Mouse (Mus musculus): ENCODE data around the gene Vpreb1. TPM values are rescaled to one million over a fixed set of nuclear protein-coding genes. Genes with fewer than 3 reads are reported as not detected.

Vpreb1 gene
- 1.4 and 2.7 TPM in 2 replicates for polyA plus RNA-seq (2016; fragmentation: Nextera tagmentation; extraction: Ambion mirVana)

- WGBS = under 1% methylated on average over 49 of the region's 49 CpGs
- DNase-seq (ENCODE audit: low spot score) = peak; percentile 96
- peaks cover 16% of the 10 kb centered on the region for H3K4me1 ChIP-seq
- H3K27me3 ChIP-seq (replicated peaks; ENCODE audit: low read depth, poor library complexity, severe bottlenecking) = no peaks in the 10 kb centered on the region
- peaks cover 12% of the 10 kb centered on the region for H3K36me3 ChIP-seq (replicated peaks)
- peak within 1 kb of the TSS; percentile 83 for H3K4me3 ChIP-seq
- peak within 1 kb of the TSS; percentile 95 for H3K27ac ChIP-seq (replicated peaks)
- H3K9me3 ChIP-seq = 0 out of 2 replicates have a peak, but pooled peaks cover under 1% of the 10 kb centered on the region
These were observed at the start of gene Vpreb1, which contains the start of gene Top3b for GRCm38 (mm10) chr16:16870617-16871331. Gene Vpreb1 (minus strand): TSS chr16:16870843. Gene Top3b (plus strand): TSS chr16:16870736.

GRCm38 (mm10) chr16:16918441-16919117, 47.9 kb upstream of the Vpreb1 start:
- H3K27me3 ChIP-seq (replicated peaks; ENCODE audit: low read depth, poor library complexity, severe bottlenecking) = no peaks in the 10 kb centered on the region
- H3K9me3 ChIP-seq = no peaks in the 10 kb centered on the region
- no peak overlapping the region for H3K27ac ChIP-seq (replicated peaks)
- H3K36me3 ChIP-seq (replicated peaks) = peaks cover 98% of the 10 kb centered on the region
- no peak for DNase-seq (ENCODE audit: low spot score)
- no peaks in the 10 kb centered on the region for H3K4me1 ChIP-seq
- no peak overlapping the region for H3K4me3 ChIP-seq
- 92% methylated on average over 7 of the region's 7 CpGs for WGBS

DNA sequence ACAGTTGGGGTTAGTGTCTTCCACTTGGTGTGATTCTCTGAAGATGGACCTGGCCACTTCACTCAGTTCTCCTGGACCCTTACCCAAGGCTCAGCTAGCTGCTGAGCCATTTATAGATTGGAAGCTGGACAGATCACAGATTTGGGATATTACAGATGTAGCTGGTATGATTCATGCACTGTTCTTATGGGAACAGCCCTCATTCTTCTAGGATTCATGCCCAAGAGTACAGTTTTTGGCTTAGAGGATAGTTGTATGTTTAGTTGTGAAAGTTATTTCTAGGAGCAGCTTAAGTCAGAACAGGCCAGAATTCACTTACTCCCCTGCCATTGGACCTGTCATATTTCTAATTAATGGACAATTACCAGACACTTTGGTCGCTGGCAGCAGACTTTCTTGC, 42.8 kb upstream of the Vpreb1 start:
- Histone ChIP-seq H3K4me3 (no peak overlapping the region), H3K36me3 (replicated peaks) (peaks cover 90% of the 10 kb centered on the region)
- WGBS = 85% methylated on average over 1 of the region's 1 CpGs

GRCm38 (mm10) chr16:16911641-16912597, 41.3 kb upstream of the Vpreb1 start:
- peak overlapping the region; percentile 88 for H3K27ac ChIP-seq (replicated peaks)
- no peak overlapping the region for H3K4me3 ChIP-seq
- H3K9me3 ChIP-seq = no peaks in the 10 kb centered on the region
- peak; percentile 85 for DNase-seq (ENCODE audit: low spot score)
- 36% methylated on average over 13 of the region's 13 CpGs for WGBS
- H3K36me3 ChIP-seq (replicated peaks) = peaks cover 90% of the 10 kb centered on the region
- peaks cover 9% of the 10 kb centered on the region for H3K4me1 ChIP-seq
- H3K27me3 ChIP-seq (replicated peaks; ENCODE audit: low read depth, poor library complexity, severe bottlenecking) = no peaks in the 10 kb centered on the region

More for the DNA sequence above, 42.8 kb upstream of the Vpreb1 start:
- Histone ChIP-seq H3K27me3 (replicated peaks; ENCODE audit: low read depth, poor library complexity, severe bottlenecking) (no peaks in the 10 kb centered on the region), H3K4me1 (peaks cover 9% of the 10 kb centered on the region), H3K27ac (replicated peaks) (no peak overlapping the region), H3K9me3 (no peaks in the 10 kb centered on the region)
- no peak for DNase-seq (ENCODE audit: low spot score)

DNA sequence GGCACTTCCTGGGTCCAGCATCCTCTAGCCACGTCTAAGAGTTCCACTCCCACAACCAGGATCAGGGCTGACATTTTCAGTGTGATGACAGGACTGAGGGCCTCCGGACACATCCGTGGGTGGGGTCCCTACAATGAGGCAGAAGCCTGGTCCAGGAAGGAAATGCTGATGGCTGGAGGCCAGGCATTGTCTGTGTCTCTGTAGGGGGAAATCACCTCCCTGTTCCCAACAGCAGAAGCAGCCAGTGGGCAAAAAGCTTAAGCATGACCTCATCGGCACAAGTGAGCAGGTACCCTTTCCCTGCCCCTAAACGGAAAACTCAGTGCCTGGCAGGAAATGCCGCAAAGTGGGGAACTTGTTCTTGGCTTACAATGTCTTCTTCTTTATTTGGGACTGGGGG, 37.2 kb upstream of the Vpreb1 start:
- no peak overlapping the region for H3K4me3 ChIP-seq
- H3K4me1 ChIP-seq = peaks cover 9% of the 10 kb centered on the region
- no peaks in the 10 kb centered on the region for H3K27me3 ChIP-seq (replicated peaks; ENCODE audit: low read depth, poor library complexity, severe bottlenecking)
- H3K27ac ChIP-seq (replicated peaks) = no peak overlapping the region
- H3K36me3 ChIP-seq (replicated peaks) = peaks cover 89% of the 10 kb centered on the region
- no peak for DNase-seq (ENCODE audit: low spot score)
- 83% methylated on average over 6 of the region's 6 CpGs for WGBS
- no peaks in the 10 kb centered on the region for H3K9me3 ChIP-seq

- H3K9me3 ChIP-seq = no peaks in the 10 kb centered on the region
- 89% methylated on average over 5 of the region's 5 CpGs for WGBS
- no peaks in the 10 kb centered on the region for H3K27me3 ChIP-seq (replicated peaks; ENCODE audit: low read depth, poor library complexity, severe bottlenecking)
- H3K4me3 ChIP-seq = no peak overlapping the region
- no peak for DNase-seq (ENCODE audit: low spot score)
- H3K36me3 ChIP-seq (replicated peaks) = peaks cover 62% of the 10 kb centered on the region
- no peak overlapping the region for H3K27ac ChIP-seq (replicated peaks)
- no peaks in the 10 kb centered on the region for H3K4me1 ChIP-seq
These were observed 32.5 kb upstream of the Vpreb1 start for GRCm38 (mm10) chr16:16903188-16903587.

GRCm38 (mm10) chr16:16902329-16902728, 31.7 kb upstream of the Vpreb1 start:
- H3K4me3 ChIP-seq = no peak overlapping the region
- no peak for DNase-seq (ENCODE audit: low spot score)
- no peaks in the 10 kb centered on the region for H3K9me3 ChIP-seq
- H3K36me3 ChIP-seq (replicated peaks) = peaks cover 54% of the 10 kb centered on the region
- WGBS = 86% methylated on average over 4 of the region's 4 CpGs
- no peak overlapping the region for H3K27ac ChIP-seq (replicated peaks)
- no peaks in the 10 kb centered on the region for H3K27me3 ChIP-seq (replicated peaks; ENCODE audit: low read depth, poor library complexity, severe bottlenecking)
- H3K4me1 ChIP-seq = peaks cover 6% of the 10 kb centered on the region

DNA sequence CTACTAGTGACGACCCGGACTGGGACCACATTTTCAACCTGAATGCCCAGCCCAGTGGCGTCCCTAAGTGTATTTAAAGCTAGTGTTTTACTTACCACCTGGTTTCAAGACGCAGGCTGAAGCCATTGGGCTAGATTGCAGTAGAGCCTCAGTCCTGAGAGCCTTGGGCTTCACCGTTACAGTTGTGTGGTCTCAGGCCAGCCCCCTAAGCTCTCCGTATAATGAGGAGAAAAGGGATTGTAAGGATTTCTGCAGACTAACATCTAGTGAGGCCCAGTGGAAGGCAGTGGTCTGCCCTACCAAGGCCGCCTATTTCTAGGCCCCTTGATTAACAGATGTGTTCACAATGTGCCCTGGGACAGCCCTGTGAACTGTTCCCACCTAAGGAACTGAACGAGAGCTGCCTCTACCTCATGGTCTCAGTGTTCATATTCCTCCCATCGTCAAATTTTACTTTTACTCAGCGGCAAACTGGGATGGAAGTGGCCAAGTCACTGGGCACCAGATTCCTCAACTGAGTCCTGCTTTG, 26.5 kb upstream of the Vpreb1 start:
- WGBS = 32% methylated on average over 10 of the region's 10 CpGs
- peak overlapping the region; percentile 85 for H3K27ac ChIP-seq (replicated peaks)

GRCm38 (mm10) chr16:16896382-16897055, 25.9 kb upstream of the Vpreb1 start, which contains the start of gene Ppm1f:
Gene Ppm1f (plus strand): TSS chr16:16896469.
- H3K27ac ChIP-seq (replicated peaks) = peak within 1 kb of the TSS; percentile 85
- H3K27me3 ChIP-seq (replicated peaks; ENCODE audit: low read depth, poor library complexity, severe bottlenecking) = no peaks in the 10 kb centered on the region
- no peaks in the 10 kb centered on the region for H3K9me3 ChIP-seq
- H3K4me3 ChIP-seq = peak within 1 kb of the TSS; percentile 79
- peaks cover 35% of the 10 kb centered on the region for H3K36me3 ChIP-seq (replicated peaks)
- peak; percentile 96 for DNase-seq (ENCODE audit: low spot score)
- H3K4me1 ChIP-seq = peaks cover 20% of the 10 kb centered on the region
- under 1% methylated on average over 29 of the region's 29 CpGs for WGBS

More for the DNA sequence above, 26.5 kb upstream of the Vpreb1 start:
- H3K36me3 ChIP-seq (replicated peaks) = peaks cover 31% of the 10 kb centered on the region
- peaks cover 20% of the 10 kb centered on the region for H3K4me1 ChIP-seq
- DNase-seq (ENCODE audit: low spot score) = no peak
- no peaks in the 10 kb centered on the region for H3K9me3 ChIP-seq
- H3K27me3 ChIP-seq (replicated peaks; ENCODE audit: low read depth, poor library complexity, severe bottlenecking) = no peaks in the 10 kb centered on the region
- peak overlapping the region; percentile 79 for H3K4me3 ChIP-seq

GRCm38 (mm10) chr16:16896015-16896381, 25.4 kb upstream of the Vpreb1 start:
- peaks cover 40% of the 10 kb centered on the region for H3K36me3 ChIP-seq (replicated peaks)
- H3K4me3 ChIP-seq = peak overlapping the region; percentile 79; the same call in 1 of the 2 replicates
- no peaks in the 10 kb centered on the region for H3K27me3 ChIP-seq (replicated peaks; ENCODE audit: low read depth, poor library complexity, severe bottlenecking)
- peak overlapping the region; percentile 85 for H3K27ac ChIP-seq (replicated peaks)
- DNase-seq (ENCODE audit: low spot score) = no peak
- H3K4me1 ChIP-seq = peaks cover 20% of the 10 kb centered on the region
- H3K9me3 ChIP-seq = no peaks in the 10 kb centered on the region
- WGBS = 25% methylated on average over 4 of the region's 4 CpGs

GRCm38 (mm10) chr16:16892366-16892765, 21.7 kb upstream of the Vpreb1 start:
- Histone ChIP-seq H3K27ac (replicated peaks) (no peak overlapping the region), H3K9me3 (no peaks in the 10 kb centered on the region), H3K4me3 (no peak overlapping the region), H3K36me3 (replicated peaks) (peaks cover 71% of the 10 kb centered on the region), H3K4me1 (peaks cover 14% of the 10 kb centered on the region), H3K27me3 (replicated peaks; ENCODE audit: low read depth, poor library complexity, severe bottlenecking) (no peaks in the 10 kb centered on the region)
- no peak for DNase-seq (ENCODE audit: low spot score)
- WGBS = 90% methylated on average over 7 of the region's 7 CpGs

All from embryonic facial prominence, embryonic 10.5 days (tissue).